Mouse (Mus musculus) CH12.LX (cell line): Measurements from ENCODE around the gene Rnf182. TPM values are rescaled to one million over a fixed set of nuclear protein-coding genes. Genes with fewer than 3 reads are reported as not detected.

ENCODE experiments used
- DNase-seq: peaks from one replicate; pipeline ENCODE4 v3.0.0-alpha.2; 2013; ENCODE audit errors: extremely low read depth
- H3K27ac ChIP-seq: 2 replicates; pipeline ENCODE4 v1.5.1; 2012; ENCODE audit warnings: low read depth, mild to moderate bottlenecking, control low read depth, moderate library complexity; ENCODE audit not compliant: insufficient read depth
- H3K27me3 ChIP-seq: replicated peaks from 2 replicates; pipeline ENCODE3; 2012; ENCODE audit warnings: inconsistent platforms
- H3K36me3 ChIP-seq, 2 experiments: replicated peaks in 1 of 2; 2 replicates each; pipeline versions ENCODE3 to v1.6.1; 2012; ENCODE audit warnings: inconsistent platforms in 1 of 2, low read length in 1 of 2, mild to moderate bottlenecking in 1 of 2, mixed read lengths in 1 of 2, moderate library complexity in 1 of 2; ENCODE audit not compliant: control insufficient read depth in 1 of 2, insufficient read depth in 1 of 2
- H3K4me1 ChIP-seq, 2 experiments: 2 replicates each; pipeline ENCODE4 v1.6.1; 2012; ENCODE audit warnings: inconsistent platforms in 1 of 2, moderate library complexity in 1 of 2; ENCODE audit not compliant: insufficient read depth in 2 of 2, control insufficient read depth in 1 of 2
- H3K4me2 ChIP-seq: 2 replicates; pipeline ENCODE4 v1.6.1; 2012; ENCODE audit warnings: low read depth, mild to moderate bottlenecking, control low read depth; ENCODE audit not compliant: poor library complexity, insufficient read depth, severe bottlenecking
- H3K4me3 ChIP-seq, 3 experiments: fragments of 150-350 bp in 1 of 3; sonication (generic) in 1 of 3; replicated peaks in 1 of 3; 2 replicates each; pipeline versions ENCODE3 to v1.5.1; 2011 to 2012; ENCODE audit warnings: low read depth in 2 of 3, low read length in 2 of 3, mild to moderate bottlenecking in 2 of 3, moderate library complexity in 2 of 3, control low read depth in 1 of 3, improper control_type of control experiment in 1 of 3, inconsistent platforms in 1 of 3, mixed read lengths in 1 of 3; ENCODE audit not compliant: poor library complexity in 1 of 3
- H3K79me2 ChIP-seq: replicated peaks from 2 replicates; pipeline ENCODE4 v1.6.1; 2012; ENCODE audit warnings: mild to moderate bottlenecking, moderate library complexity; ENCODE audit not compliant: control insufficient read depth, poor library complexity, insufficient read depth, severe bottlenecking; ENCODE audit errors: extremely low read depth
- H3K9ac ChIP-seq: 2 replicates; pipeline ENCODE4 v1.6.1; 2012; ENCODE audit warnings: low read depth, mild to moderate bottlenecking, control low read depth, moderate library complexity; ENCODE audit not compliant: insufficient read depth
- H3K9me3 ChIP-seq: replicated peaks from 2 replicates; pipeline ENCODE3; 2012; ENCODE audit warnings: low read length, inconsistent platforms, mixed read lengths
- BHLHE40 ChIP-seq: IDR thresholded peaks from 2 replicates; pipeline ENCODE4 v1.6.1; 2011; ENCODE audit warnings: mild to moderate bottlenecking, low read depth, low read length, improper control_type of control experiment
- CHD1 ChIP-seq: IDR thresholded peaks from 2 replicates; pipeline ENCODE4 v1.6.1; 2012; ENCODE audit warnings: low read depth, low read length, improper control_type of control experiment, inconsistent platforms
- CHD2 ChIP-seq: IDR thresholded peaks from 2 replicates; pipeline ENCODE4 v1.6.1; 2011; ENCODE audit warnings: low read length, improper control_type of control experiment
- ETS1 ChIP-seq: conservative IDR thresholded peaks from 2 replicates; pipeline ENCODE4 v1.6.1; 2012; ENCODE audit warnings: low read depth, mild to moderate bottlenecking, inconsistent platforms, low read length, improper control_type of control experiment, moderate library complexity
- GABPA ChIP-seq: IDR thresholded peaks from 2 replicates; pipeline ENCODE4 v1.6.1; 2012; ENCODE audit warnings: low read depth, low read length, improper control_type of control experiment, inconsistent platforms; ENCODE audit not compliant: insufficient replicate concordance
- HCFC1 ChIP-seq: IDR thresholded peaks from 2 replicates; pipeline ENCODE4 v1.6.1; 2012; ENCODE audit warnings: low read depth, mild to moderate bottlenecking, inconsistent platforms, low read length, improper control_type of control experiment
- JUN ChIP-seq: IDR thresholded peaks from 2 replicates; pipeline ENCODE4 v1.6.1; 2011; ENCODE audit warnings: low read depth, mild to moderate bottlenecking, low read length, improper control_type of control experiment, moderate library complexity; ENCODE audit not compliant: insufficient read depth
- KAT2A ChIP-seq: IDR thresholded peaks from 2 replicates; pipeline ENCODE4 v1.6.1; 2012; ENCODE audit warnings: low read length, improper control_type of control experiment, inconsistent platforms; ENCODE audit not compliant: insufficient replicate concordance
- MAFK ChIP-seq: IDR thresholded peaks from 2 replicates; pipeline ENCODE4 v1.6.1; 2011; ENCODE audit warnings: low read length, improper control_type of control experiment; ENCODE audit not compliant: insufficient replicate concordance
- MAX ChIP-seq: IDR thresholded peaks from 2 replicates; pipeline ENCODE4 v1.6.1; 2011; ENCODE audit warnings: low read length, improper control_type of control experiment
- MAZ ChIP-seq: IDR thresholded peaks from 2 replicates; pipeline ENCODE4 v1.6.1; 2012; ENCODE audit warnings: low read depth, mild to moderate bottlenecking, inconsistent platforms, low read length, improper control_type of control experiment, moderate library complexity
- MEF2A ChIP-seq: IDR thresholded peaks from 2 replicates; pipeline ENCODE4 v1.6.1; 2014; ENCODE audit warnings: low read depth, mild to moderate bottlenecking, inconsistent platforms, low read length, improper control_type of control experiment, borderline replicate concordance
- PAX5 ChIP-seq: IDR thresholded peaks from 2 replicates; pipeline ENCODE4 v1.6.1; 2012; ENCODE audit warnings: low read length, inconsistent platforms, mixed read lengths
- POLR2A ChIP-seq: IDR thresholded peaks from 2 replicates; pipeline ENCODE4 v1.6.1; 2011; ENCODE audit warnings: low read depth, mild to moderate bottlenecking, improper control_type of control experiment, low read length
- SIN3A ChIP-seq: IDR thresholded peaks from 2 replicates; pipeline ENCODE4 v1.6.1; 2012; ENCODE audit warnings: low read length, improper control_type of control experiment, inconsistent platforms
- SMC3 ChIP-seq: IDR thresholded peaks from 2 replicates; pipeline ENCODE4 v1.6.1; 2011; ENCODE audit warnings: low read depth, low read length, improper control_type of control experiment
- TBP ChIP-seq: conservative IDR thresholded peaks from 2 replicates; pipeline ENCODE4 v1.6.1; 2011; ENCODE audit warnings: low read depth, low read length, improper control_type of control experiment
- USF2 ChIP-seq: conservative IDR thresholded peaks from 2 replicates; pipeline ENCODE4 v1.6.1; 2011; ENCODE audit warnings: low read depth, low read length, improper control_type of control experiment
- ZC3H11A ChIP-seq: IDR thresholded peaks from 2 replicates; pipeline ENCODE4 v1.6.1; 2012; ENCODE audit warnings: low read depth, mild to moderate bottlenecking, inconsistent platforms, low read length, improper control_type of control experiment
- ZMIZ1 ChIP-seq: IDR thresholded peaks from 2 replicates; pipeline ENCODE4 v1.6.1; 2012; ENCODE audit warnings: low read depth, mild to moderate bottlenecking, inconsistent platforms, low read length, improper control_type of control experiment
- dilution Hi-C: fragments of 300-500 bp; cut with MboI; formaldehyde crosslinking; loops from 2 replicates; pipeline ENCODE4 v1.14.3; 2020; ENCODE audit warnings: low sequenced_read_pairs; ENCODE audit not compliant: extremely low pct_unique_long_range_greater_than_20kb, extremely low pct_ligation_motif_present
- in situ Hi-C: fragments of 300-500 bp; cut with MboI; formaldehyde crosslinking; loops from 3 replicates; pipeline ENCODE4 v1.14.3; 2019; ENCODE audit warnings: low sequenced_read_pairs, low pct_ligation_motif_present, low pct_unique_long_range_greater_than_20kb, mixed read lengths
- polyA plus RNA-seq: library from polyadenylated mRNA; unstranded; fragments of >175 nt; gene quantifications from 2 replicates; pipeline ENCODE4 v1.2.1, GENCODE M21; 2012; ENCODE audit warnings: low read depth; ENCODE audit not compliant: insufficient read length
- total RNA-seq, 2 experiments: library from RNA; depleted of rRNA; stranded (reverse); fragments of 300-350 nt in 1 of 2; fragments of >200 nt in 1 of 2; gene quantifications; 2 replicates each; pipeline ENCODE4 v1.2.3; 2012 to 2014

Rnf182 gene
- total and polyA plus RNA-seq, 3 experiments, result not detected

DNA sequence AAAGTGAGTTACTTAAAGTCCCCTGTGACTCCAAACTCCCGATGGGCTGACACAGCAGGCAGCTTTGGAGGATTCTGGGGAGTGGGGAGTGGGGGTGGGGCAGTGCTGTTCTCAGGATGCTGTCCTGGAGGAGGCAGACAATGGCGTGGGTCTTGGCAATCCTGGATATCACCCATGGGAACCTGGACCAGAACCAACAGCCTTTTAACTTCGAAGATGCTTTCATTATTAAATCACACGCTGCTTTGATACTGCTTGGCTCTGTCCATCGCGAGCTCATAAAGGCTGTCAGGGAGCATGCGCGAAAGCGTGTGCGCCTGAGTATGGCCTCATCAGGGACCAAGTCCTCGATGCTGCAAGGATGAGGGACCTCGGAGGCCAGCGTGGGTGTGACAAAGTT lies 12.5 kb upstream of the Rnf182 start:
- Histone ChIP-seq H3K27ac (no peak overlapping the region), H3K4me1 (peaks cover 0 to 3% of the 10 kb centered on the region in 2 experiments; a peak in 1 of 4 replicates), H3K9me3 (no peaks in the 10 kb centered on the region), H3K9ac (no peak overlapping the region), H3K27me3 (no peaks in the 10 kb centered on the region), H3K36me3 (no peaks in the 10 kb centered on the region), H3K4me2 (no peak overlapping the region), H3K79me2 (no peaks in the 10 kb centered on the region), H3K4me3 (no peak overlapping the region)
- in situ Hi-C loops (no loop called here), dilution Hi-C loops (no loop called here)
- TF ChIP-seq CHD1, result no peak
- TF ChIP-seq SIN3A, result no peak
- no peak for TF ChIP-seq ZMIZ1
- no peak for TF ChIP-seq MEF2A
- no peak for TF ChIP-seq USF2
- no peak for TF ChIP-seq ETS1
- no peak for TF ChIP-seq PAX5
- no peak for TF ChIP-seq GABPA
- TF ChIP-seq TBP, result no peak
- TF ChIP-seq POLR2A, result no peak
- no peak for TF ChIP-seq SMC3
- no peak for TF ChIP-seq ZC3H11A
- no peak for TF ChIP-seq BHLHE40
- no peak for TF ChIP-seq KAT2A
- no peak for TF ChIP-seq MAZ
- TF ChIP-seq MAFK, result no peak
- TF ChIP-seq MAX, result no peak
- DNase-seq, result no peak

- no peaks in the 10 kb centered on the region for H3K36me3 ChIP-seq
- H3K9me3 ChIP-seq, result no peaks in the 10 kb centered on the region
- no peak overlapping the region for H3K9ac ChIP-seq
- dilution Hi-C loops, result no loop called here
- H3K4me2 ChIP-seq, result no peak overlapping the region
- no peak overlapping the region for H3K27ac ChIP-seq
- no peaks in the 10 kb centered on the region for H3K27me3 ChIP-seq
- H3K79me2 ChIP-seq, result no peaks in the 10 kb centered on the region
- no peak overlapping the region for H3K4me3 ChIP-seq
- in situ Hi-C loops, result no loop called here
- TF ChIP-seq HCFC1 (no peak), CHD2 (no peak), SMC3 (no peak), PAX5 (no peak), JUN (no peak)
- DNase-seq, result no peak
- peaks cover 0 to 3% of the 10 kb centered on the region in 2 experiments; a peak in 1 of 4 replicates for H3K4me1 ChIP-seq
Observed at GRCm38 (mm10) chr13:43608854-43609253, 6.7 kb upstream of the Rnf182 start.
